Mouse (Mus musculus) cerebellum, adult 2 months (tissue): ENCODE results near the gene Sema5a. TPM values are rescaled to one million over a fixed set of nuclear protein-coding genes. Genes with fewer than 3 reads are reported as not detected.

Experiments used
- DNase-seq, 2 experiments: peaks; one replicate each; pipeline ENCODE4 v3.0.0; 2021
- H3K27ac ChIP-seq: fragments of 200-500 bp; 2 replicates; pipeline ENCODE4 v1.5.1; 2012; ENCODE audit warnings: low read length, control low read depth, inconsistent platforms; ENCODE audit not compliant: insufficient read depth
- H3K27me3 ChIP-seq: fragments of 200-500 bp; 2 replicates; pipeline ENCODE4 v1.6.1; 2012; ENCODE audit warnings: inconsistent platforms, mild to moderate bottlenecking, low read length, moderate library complexity; ENCODE audit not compliant: control insufficient read depth, insufficient read depth
- H3K4me1 ChIP-seq: fragments of 200-500 bp; 2 replicates; pipeline ENCODE4 v1.6.1; 2011; ENCODE audit warnings: low read length; ENCODE audit not compliant: control insufficient read depth, insufficient read depth
- H3K4me3 ChIP-seq: fragments of 200-500 bp; replicated peaks from 2 replicates; pipeline ENCODE3; 2011; ENCODE audit warnings: mild to moderate bottlenecking, low read depth, low read length, control low read depth; ENCODE audit not compliant: insufficient read depth
- CTCF ChIP-seq: fragments of 200-500 bp; IDR thresholded peaks from 2 replicates; pipeline ENCODE4 v1.5.1; 2011; ENCODE audit warnings: low read depth, mild to moderate bottlenecking, control low read depth, low read length, moderate library complexity, borderline replicate concordance; ENCODE audit not compliant: insufficient read depth
- POLR2A ChIP-seq: fragments of 200-500 bp; IDR thresholded peaks from 2 replicates; pipeline ENCODE4 v1.6.1; 2011; ENCODE audit warnings: low read length, control low read depth, borderline replicate concordance; ENCODE audit not compliant: insufficient read depth
- WGBS: fragments of 180-500 bp; shearing (Covaris S2); methylation state at CpG from one replicate; pipeline ENCODE4 v1.1.7; 2018; 5-methylcytosine and 5-hydroxymethylcytosine counted together
- polyA plus RNA-seq: library from polyadenylated mRNA; depleted of rRNA; stranded (reverse); fragments of >200 nt; gene quantifications from 2 replicates; pipeline ENCODE4 v1.2.3, GENCODE M21; 2012

The Sema5a gene
- polyA plus RNA-seq, 1 experiment, result 11.1 TPM

DNA sequence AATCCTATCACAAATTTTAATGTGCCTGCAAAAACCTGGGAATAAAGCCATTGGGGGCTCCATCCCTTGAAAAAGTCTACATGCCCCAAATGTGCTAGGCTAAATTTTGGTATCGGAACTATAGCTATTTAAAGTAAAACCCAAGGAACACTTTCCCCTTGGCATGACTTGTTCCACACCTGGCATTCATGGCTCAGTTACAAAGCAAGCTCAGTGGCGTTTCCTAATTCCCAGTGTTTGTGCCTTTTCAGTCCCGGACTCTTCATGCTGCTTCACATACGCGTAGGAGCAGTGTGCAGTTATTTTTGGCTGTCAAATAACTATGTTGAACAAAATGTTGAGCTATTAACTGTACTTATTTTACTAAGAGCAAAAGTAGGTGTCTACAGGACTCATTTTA lies 104.7 kb downstream of the Sema5a start:
- no peak for TF ChIP-seq POLR2A
- WGBS, result 15% methylated on average over 5 of the region's 5 CpGs

DNA sequence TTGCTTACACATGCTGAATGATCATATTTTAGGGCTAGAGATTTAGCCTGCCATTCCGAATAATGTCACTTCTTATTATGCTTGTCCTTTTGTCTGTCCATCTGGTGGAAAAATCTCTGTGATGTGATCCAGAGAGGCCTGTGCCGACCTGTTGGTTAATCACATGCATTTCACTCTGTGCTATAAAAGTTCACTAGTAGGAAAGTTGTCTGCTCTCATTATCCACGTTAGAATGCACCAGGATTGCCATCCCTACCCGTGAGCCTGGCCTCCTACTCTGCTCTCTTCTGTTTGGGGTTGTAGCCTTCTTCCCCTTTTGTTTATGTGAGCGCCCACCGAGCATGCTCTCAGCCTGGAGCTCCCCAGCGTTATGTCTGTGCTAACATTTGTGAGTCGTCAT lies 108.4 kb downstream of the Sema5a start:
- TF ChIP-seq CTCF (no peak), POLR2A (no peak)
- Histone ChIP-seq H3K4me3 (no peak overlapping the region), H3K27me3 (no peaks in the 10 kb centered on the region), H3K27ac (no peak overlapping the region), H3K4me1 (no peaks in the 10 kb centered on the region; the same call in 1 of the 2 replicates)
- WGBS, result 70% methylated on average over 8 of the region's 8 CpGs
- no peak for DNase-seq

More for the DNA sequence above, 104.7 kb downstream of the Sema5a start:
- no peaks in the 10 kb centered on the region for H3K27me3 ChIP-seq
- H3K4me1 ChIP-seq, result peaks cover 3% of the 10 kb centered on the region; the same call in 1 of the 2 replicates
- DNase-seq, result peak; percentile 41 to 65
- no peak overlapping the region for H3K4me3 ChIP-seq
- no peak overlapping the region for H3K27ac ChIP-seq

DNA sequence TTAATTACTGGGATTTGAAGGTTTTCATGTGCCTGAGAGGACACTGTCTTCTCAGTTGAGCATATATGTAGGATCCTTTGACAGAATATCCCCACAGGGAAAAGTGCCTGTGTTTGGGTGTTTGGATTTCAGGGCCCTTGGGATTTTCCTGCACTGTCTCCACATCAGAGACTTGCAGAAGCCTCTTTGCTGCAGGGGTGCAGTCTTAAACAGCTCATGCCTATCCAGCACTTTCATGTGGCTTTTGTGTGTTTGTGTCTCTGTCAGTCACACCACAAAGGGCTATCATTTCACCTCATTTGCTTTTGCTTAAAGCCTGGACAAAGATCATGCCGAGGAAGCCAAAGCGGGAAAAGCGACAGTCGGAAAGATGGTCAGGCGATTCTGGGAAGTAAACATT lies 108.9 kb downstream of the Sema5a start:
- Histone ChIP-seq H3K4me1 (no peaks in the 10 kb centered on the region; the same call in 1 of the 2 replicates), H3K27ac (no peak overlapping the region), H3K4me3 (no peak overlapping the region), H3K27me3 (no peaks in the 10 kb centered on the region)
- no peak for DNase-seq
- TF ChIP-seq CTCF, result no peak
- no peak for TF ChIP-seq POLR2A
- 81% methylated on average over 5 of the region's 5 CpGs for WGBS

GRCm38 (mm10) chr15:32356805-32357204 lies 112.2 kb downstream of the Sema5a start:
- 65% methylated on average over 5 of the region's 5 CpGs for WGBS
- no peaks in the 10 kb centered on the region; the same call in 1 of the 2 replicates for H3K4me1 ChIP-seq
- H3K4me3 ChIP-seq, result no peak overlapping the region
- no peak overlapping the region for H3K27ac ChIP-seq
- TF ChIP-seq POLR2A (no peak), CTCF (no peak)
- no peaks in the 10 kb centered on the region for H3K27me3 ChIP-seq
- no peak for DNase-seq

DNA sequence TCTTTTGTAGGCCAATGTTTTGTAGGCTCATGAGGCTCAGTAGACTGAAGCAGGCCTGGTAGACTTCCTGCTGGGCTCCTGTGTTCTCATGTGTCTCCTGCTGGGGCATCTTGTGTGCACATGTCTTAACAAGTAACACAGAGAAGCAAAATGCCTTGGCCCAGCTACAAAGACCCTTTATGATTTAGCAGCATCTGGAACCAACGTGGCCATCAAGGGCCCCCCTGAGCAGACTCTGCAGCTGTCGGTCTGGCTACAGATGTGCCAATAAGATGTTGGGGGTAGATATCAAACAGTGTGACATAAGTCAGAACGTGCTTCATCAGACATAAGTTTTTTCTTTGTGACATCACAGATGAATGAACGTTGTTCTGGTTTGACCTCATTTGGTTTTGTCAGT lies 123.2 kb downstream of the Sema5a start:
- WGBS, result 48% methylated on average over 4 of the region's 4 CpGs
- TF ChIP-seq POLR2A, result no peak
- no peak for TF ChIP-seq CTCF
- H3K27ac ChIP-seq, result no peak overlapping the region
- no peaks in the 10 kb centered on the region for H3K4me1 ChIP-seq
- H3K4me3 ChIP-seq, result no peak overlapping the region
- DNase-seq, result no peak
- H3K27me3 ChIP-seq, result no peaks in the 10 kb centered on the region

DNA sequence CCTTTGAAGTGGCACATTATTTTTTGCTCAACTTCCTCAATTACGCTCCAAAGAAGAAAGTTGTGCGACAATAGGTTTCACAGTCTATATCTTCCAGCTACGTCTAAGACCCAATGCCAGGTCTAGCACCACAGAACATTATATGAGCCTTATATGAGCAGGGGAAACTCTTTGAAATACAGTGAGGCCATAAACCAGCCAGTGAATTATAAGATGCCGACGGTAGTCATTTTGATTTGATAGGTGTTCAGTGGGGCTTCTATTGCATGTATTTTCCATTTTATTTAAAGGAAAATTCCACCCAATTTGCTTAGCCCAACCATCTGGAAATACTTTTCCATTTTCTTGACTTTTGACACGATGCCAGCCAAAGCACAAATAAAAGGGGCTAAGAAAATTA lies 126.3 kb downstream of the Sema5a start:
- TF ChIP-seq CTCF, result no peak
- no peak for TF ChIP-seq POLR2A
- H3K4me3 ChIP-seq, result no peak overlapping the region
- 84% methylated on average over 6 of the region's 6 CpGs for WGBS

GRCm38 (mm10) chr15:32371385-32371784 lies 126.8 kb downstream of the Sema5a start:
- no peaks in the 10 kb centered on the region for H3K4me1 ChIP-seq
- DNase-seq, result no peak
- no peak for TF ChIP-seq CTCF
- no peak for TF ChIP-seq POLR2A
- no peak overlapping the region for H3K4me3 ChIP-seq
- H3K27ac ChIP-seq, result no peak overlapping the region
- H3K27me3 ChIP-seq, result no peaks in the 10 kb centered on the region
- 71% methylated on average over 6 of the region's 6 CpGs for WGBS

More for the DNA sequence above, 126.3 kb downstream of the Sema5a start:
- H3K4me1 ChIP-seq, result no peaks in the 10 kb centered on the region
- no peaks in the 10 kb centered on the region for H3K27me3 ChIP-seq
- no peak for DNase-seq
- H3K27ac ChIP-seq, result no peak overlapping the region

GRCm38 (mm10) chr15:32376326-32376725 lies 131.7 kb downstream of the Sema5a start:
- no peak for TF ChIP-seq CTCF
- TF ChIP-seq POLR2A, result no peak
- Histone ChIP-seq H3K4me3 (no peak overlapping the region), H3K27me3 (no peaks in the 10 kb centered on the region; the same call in 1 of the 2 replicates), H3K27ac (no peak overlapping the region), H3K4me1 (no peaks in the 10 kb centered on the region)
- 95% methylated on average over 5 of the region's 5 CpGs for WGBS
- no peak for DNase-seq

GRCm38 (mm10) chr15:32377781-32378180 lies 133.2 kb downstream of the Sema5a start:
- no peak for TF ChIP-seq CTCF
- no peak for TF ChIP-seq POLR2A
- H3K4me3 ChIP-seq, result no peak overlapping the region
- 96% methylated on average over 3 of the region's 3 CpGs for WGBS
- no peak overlapping the region for H3K27ac ChIP-seq
- no peaks in the 10 kb centered on the region; the same call in 1 of the 2 replicates for H3K27me3 ChIP-seq
- no peak for DNase-seq
- H3K4me1 ChIP-seq, result no peaks in the 10 kb centered on the region
